Comparison of ENCODE assay signal across 7 mouse cellular contexts in genomic region chr15:79834881-79835260, GRCm38 (mm10). TPM values are rescaled to one million over a fixed set of nuclear protein-coding genes. Genes with fewer than 3 reads are reported as not detected.
A peak's percentile ranks its signal among the peaks of the same experiment; 100 is the strongest.
DNase-seq lines count a peak whose midpoint lies in the region; ATAC-seq and TF ChIP-seq lines count a peak whose summit lies in the region.

No protein-coding gene starts in this region.

- no peak for TF ChIP-seq CTCF in lung, embryonic 14.5 days (IDR thresholded peaks at IDR 0.05; ENCODE audit: low read depth)

- H3K9ac ChIP-seq in lung, embryonic 14.5 days, result peak overlapping the region; percentile 29; the same call in 1 of the 2 replicates
- peak overlapping the region; percentile 65 for H3K9ac ChIP-seq in forebrain, embryonic 13.5 days
- H3K9ac ChIP-seq in limb, embryonic 13.5 days, result peak overlapping the region; percentile 62; the same call in 1 of the 2 replicates
- H3K9ac ChIP-seq in stomach, embryonic 14.5 days (replicated peaks; ENCODE audit: low read depth, low read length), result no peak overlapping the region

- H3K4me3 ChIP-seq in lung, embryonic 14.5 days (ENCODE audit: low read depth, low read length), result peak overlapping the region; percentile 64; the same call in 1 of the 2 replicates
- peak overlapping the region; percentile 84 for H3K4me3 ChIP-seq in forebrain, embryonic 13.5 days
- H3K4me3 ChIP-seq in limb, embryonic 13.5 days, result peak overlapping the region; percentile 83
- H3K4me3 ChIP-seq in stomach, embryonic 14.5 days (ENCODE audit: low read depth, low read length), result no peak overlapping the region

- H3K27me3 ChIP-seq in lung, embryonic 14.5 days (ENCODE audit: insufficient read depth, low read length), result no peaks in the 10 kb centered on the region
- no peaks in the 10 kb centered on the region for H3K27me3 ChIP-seq in forebrain, embryonic 13.5 days
- H3K27me3 ChIP-seq in limb, embryonic 13.5 days, result no peaks in the 10 kb centered on the region
- no peaks in the 10 kb centered on the region for H3K27me3 ChIP-seq in stomach, embryonic 14.5 days (ENCODE audit: control insufficient read depth, insufficient read depth, low read length)

- ATAC-seq in lung, embryonic 14.5 days (ENCODE audit: insufficient read depth), result no peak
- no peak for ATAC-seq in forebrain, embryonic 13.5 days
- ATAC-seq in limb, embryonic 13.5 days (ENCODE audit: low FRiP score, low read depth), result no peak
- ATAC-seq in stomach, embryonic 14.5 days (ENCODE audit: insufficient number of reproducible peaks, insufficient read depth, low FRiP score, low read depth), result no peak

- H3K9me3 ChIP-seq in lung, embryonic 14.5 days (ENCODE audit: low read depth, low read length), result no peaks in the 10 kb centered on the region
- no peaks in the 10 kb centered on the region for H3K9me3 ChIP-seq in forebrain, embryonic 13.5 days (replicated peaks)
- H3K9me3 ChIP-seq in limb, embryonic 13.5 days, result no peaks in the 10 kb centered on the region
- no peaks in the 10 kb centered on the region for H3K9me3 ChIP-seq in stomach, embryonic 14.5 days (ENCODE audit: control insufficient read depth, low read depth, low read length)

- peaks cover 12% of the 10 kb centered on the region; the same call in 1 of the 2 replicates for H3K4me1 ChIP-seq in lung, embryonic 14.5 days (ENCODE audit: insufficient read depth)
- H3K4me1 ChIP-seq in forebrain, embryonic 13.5 days, result peaks cover 45% of the 10 kb centered on the region
- peaks cover 40% of the 10 kb centered on the region for H3K4me1 ChIP-seq in limb, embryonic 13.5 days
- H3K4me1 ChIP-seq in stomach, embryonic 14.5 days (ENCODE audit: control insufficient read depth, insufficient read depth, low read length), result peaks cover 20% of the 10 kb centered on the region

- peak overlapping the region; percentile 91 for H3K27ac ChIP-seq in lung, embryonic 14.5 days (ENCODE audit: low read depth)
- peak overlapping the region; percentile 97 for H3K27ac ChIP-seq in forebrain, embryonic 13.5 days
- peak overlapping the region; percentile 94 for H3K27ac ChIP-seq in limb, embryonic 13.5 days
- peak overlapping the region; percentile 95 for H3K27ac ChIP-seq in stomach, embryonic 14.5 days (ENCODE audit: low read length)

- H3K4me2 ChIP-seq in lung, embryonic 14.5 days, result peak overlapping the region; percentile 73
- H3K4me2 ChIP-seq in forebrain, embryonic 13.5 days, result peak overlapping the region; percentile 98
- peak overlapping the region; percentile 94 for H3K4me2 ChIP-seq in limb, embryonic 13.5 days (replicated peaks)
- peak overlapping the region; percentile 80 for H3K4me2 ChIP-seq in stomach, embryonic 14.5 days (replicated peaks; ENCODE audit: low read depth, low read length)

- WGBS in lung, embryonic 14.5 days, result 34% methylated on average over 9 of the region's 9 CpGs
- 46% methylated on average over 9 of the region's 9 CpGs for WGBS in forebrain, embryonic 13.5 days
- 52% methylated on average over 9 of the region's 9 CpGs for WGBS in limb, embryonic 13.5 days
- WGBS in stomach, embryonic 14.5 days, result 49% methylated on average over 9 of the region's 9 CpGs

- peaks cover 13% of the 10 kb centered on the region for H3K36me3 ChIP-seq in lung, embryonic 14.5 days (ENCODE audit: insufficient read depth)
- peaks cover 10% of the 10 kb centered on the region for H3K36me3 ChIP-seq in forebrain, embryonic 13.5 days (ENCODE audit: poor library complexity, severe bottlenecking)
- peaks cover 12% of the 10 kb centered on the region for H3K36me3 ChIP-seq in limb, embryonic 13.5 days
- peaks cover 6% of the 10 kb centered on the region; the same call in 1 of the 2 replicates for H3K36me3 ChIP-seq in stomach, embryonic 14.5 days (ENCODE audit: control insufficient read depth, insufficient read depth, low read length)

- DNase-seq in lung, embryonic 14.5 days, result peak; percentile 56
- no peak for DNase-seq in lung, adult 18-20 months
- no peak for DNase-seq in embryo, embryonic 11 days
- no peak for DNase-seq in MN1 (ENCODE audit: low spot score)

RNA-seq across cellular contexts. Expression of gene Cbx6, which starts 0.4 kb away (rescaled TPM):
- polyA plus RNA-seq in lung, embryonic 14.5 days (2014; fragmentation: Nextera tagmentation; extraction: Ambion mirVana), result 43.1 and 47.1 TPM in 2 replicates
- polyA plus RNA-seq in forebrain, embryonic 13.5 days (2015; fragmentation: Nextera tagmentation; extraction: Ambion mirVana), result 39.0 and 43.8 TPM in 2 replicates
- polyA plus RNA-seq in limb, embryonic 13.5 days (2015; fragmentation: Nextera tagmentation; extraction: Ambion mirVana), result 45.4 and 54.5 TPM in 2 replicates
- 38.7 and 40.4 TPM in 2 replicates for polyA plus RNA-seq in stomach, embryonic 14.5 days (2014; fragmentation: Nextera tagmentation; extraction: Ambion mirVana)

RNA-seq across cellular contexts. Expression of gene Npcd, which starts 0.8 kb away (rescaled TPM):
- not detected in 2 replicates for polyA plus RNA-seq in lung, embryonic 14.5 days (2014; fragmentation: Nextera tagmentation; extraction: Ambion mirVana)
- polyA plus RNA-seq in forebrain, embryonic 13.5 days (2015; fragmentation: Nextera tagmentation; extraction: Ambion mirVana), result not detected in 2 replicates
- 0.46 and 0.60 TPM in 2 replicates for polyA plus RNA-seq in limb, embryonic 13.5 days (2015; fragmentation: Nextera tagmentation; extraction: Ambion mirVana)
- polyA plus RNA-seq in stomach, embryonic 14.5 days (2014; fragmentation: Nextera tagmentation; extraction: Ambion mirVana), result 0.77 and 1.3 TPM in 2 replicates

RNA-seq across cellular contexts. Expression of gene Nptxr, which starts 30.3 kb away (rescaled TPM):
- polyA plus RNA-seq in lung, embryonic 14.5 days (2014; fragmentation: Nextera tagmentation; extraction: Ambion mirVana), result 1.7 and 2.0 TPM in 2 replicates
- 7.9 and 8.3 TPM in 2 replicates for polyA plus RNA-seq in forebrain, embryonic 13.5 days (2015; fragmentation: Nextera tagmentation; extraction: Ambion mirVana)
- 2.7 and 2.9 TPM in 2 replicates for polyA plus RNA-seq in limb, embryonic 13.5 days (2015; fragmentation: Nextera tagmentation; extraction: Ambion mirVana)
- polyA plus RNA-seq in stomach, embryonic 14.5 days (2014; fragmentation: Nextera tagmentation; extraction: Ambion mirVana), result 2.6 and 2.7 TPM in 2 replicates

RNA-seq across cellular contexts. Expression of gene Apobec3, which starts 56.6 kb away (rescaled TPM):
- polyA plus RNA-seq in lung, embryonic 14.5 days (2014; fragmentation: Nextera tagmentation; extraction: Ambion mirVana), result 19.8 and 23.2 TPM in 2 replicates
- polyA plus RNA-seq in forebrain, embryonic 13.5 days (2015; fragmentation: Nextera tagmentation; extraction: Ambion mirVana), result 5.8 and 6.6 TPM in 2 replicates
- polyA plus RNA-seq in limb, embryonic 13.5 days (2015; fragmentation: Nextera tagmentation; extraction: Ambion mirVana), result 13.5 and 14.1 TPM in 2 replicates
- polyA plus RNA-seq in stomach, embryonic 14.5 days (2014; fragmentation: Nextera tagmentation; extraction: Ambion mirVana), result 17.4 and 18.4 TPM in 2 replicates

RNA-seq across cellular contexts. Expression of gene Dnal4, which starts 57.2 kb away (rescaled TPM):
- polyA plus RNA-seq in lung, embryonic 14.5 days (2014; fragmentation: Nextera tagmentation; extraction: Ambion mirVana), result 61.0 and 63.8 TPM in 2 replicates
- 90.6 and 94.0 TPM in 2 replicates for polyA plus RNA-seq in forebrain, embryonic 13.5 days (2015; fragmentation: Nextera tagmentation; extraction: Ambion mirVana)
- 69.5 and 74.1 TPM in 2 replicates for polyA plus RNA-seq in limb, embryonic 13.5 days (2015; fragmentation: Nextera tagmentation; extraction: Ambion mirVana)
- 58.1 and 60.7 TPM in 2 replicates for polyA plus RNA-seq in stomach, embryonic 14.5 days (2014; fragmentation: Nextera tagmentation; extraction: Ambion mirVana)
